Mouse (Mus musculus) olfactory bulb, adult 2 months (tissue): ENCODE data around the gene Gm49384.

Source experiments
- CTCF ChIP-seq: fragments of 200-500 bp; IDR thresholded peaks from 2 replicates; pipeline ENCODE4 v1.5.1; 2012; ENCODE audit warnings: low read depth, mild to moderate bottlenecking, low read length, moderate library complexity; ENCODE audit not compliant: insufficient read depth
- POLR2A ChIP-seq: fragments of 200-500 bp; IDR thresholded peaks from 2 replicates; pipeline ENCODE4 v1.6.1; 2012; ENCODE audit warnings: mild to moderate bottlenecking, low read depth, low read length, moderate library complexity; ENCODE audit not compliant: insufficient read depth

DNA sequence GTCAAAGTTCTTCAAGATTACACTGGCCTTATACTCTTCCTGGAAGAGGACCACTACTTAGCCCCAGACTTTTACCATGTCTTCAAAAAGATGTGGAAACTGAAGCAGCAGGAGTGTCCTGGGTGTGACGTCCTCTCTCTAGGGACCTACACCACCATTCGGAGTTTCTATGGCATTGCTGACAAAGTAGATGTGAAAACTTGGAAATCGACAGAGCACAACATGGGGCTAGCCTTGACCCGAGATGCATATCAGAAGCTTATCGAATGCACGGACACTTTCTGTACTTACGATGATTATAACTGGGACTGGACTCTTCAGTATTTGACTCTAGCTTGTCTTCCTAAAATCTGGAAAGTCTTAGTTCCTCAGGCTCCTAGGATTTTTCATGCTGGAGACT lies 18.7 kb downstream of the Gm49384 start:
- no peak for TF ChIP-seq POLR2A
- no peak for TF ChIP-seq CTCF
